Mouse (Mus musculus) forebrain, embryonic 16.5 days (tissue): ENCODE measurements at regions not wholly inside any gene's neighbourhood (a gene's known extent, or its start where the extent isn't known, plus 50 kb on each side); places are given as distances from the start of the nearest gene placed in this dataset.
A peak's percentile ranks its signal among the peaks of the same experiment; 100 is the strongest.

Experiments used
- ATAC-seq: fragments of 200-750 bp; cut with Nextera tagmentation; 2 replicates; pipeline ENCODE4 v1.8.0; 2017; ENCODE audit warnings: mild to moderate bottlenecking, moderate library complexity
- H3K27ac ChIP-seq: fragments of 300-500 bp; sonication (generic); 2 replicates; pipeline ENCODE4 v1.5.1; 2014; ENCODE audit warnings: low read length, control low read depth
- H3K27me3 ChIP-seq: fragments of 300-500 bp; sonication (generic); replicated peaks from 2 replicates; pipeline ENCODE4 v1.6.1; 2014; ENCODE audit warnings: low read length; ENCODE audit not compliant: control insufficient read depth, insufficient read depth
- H3K36me3 ChIP-seq: fragments of 300-500 bp; sonication (generic); 2 replicates; pipeline ENCODE4 v1.6.1; 2014; ENCODE audit not compliant: control insufficient read depth, insufficient read depth
- H3K4me1 ChIP-seq: fragments of 300-500 bp; sonication (generic); replicated peaks from 2 replicates; pipeline ENCODE4 v1.6.1; 2014; ENCODE audit warnings: low read length; ENCODE audit not compliant: control insufficient read depth, insufficient read depth
- H3K4me2 ChIP-seq: fragments of 300-500 bp; sonication (generic); 2 replicates; pipeline ENCODE4 v1.6.1; 2014; ENCODE audit warnings: mild to moderate bottlenecking, low read length, control low read depth
- H3K4me3 ChIP-seq: fragments of 300-500 bp; sonication (generic); replicated peaks from 2 replicates; pipeline ENCODE4 v1.5.1; 2014; ENCODE audit warnings: mild to moderate bottlenecking, low read length, control low read depth
- H3K9ac ChIP-seq: fragments of 300-500 bp; sonication (generic); replicated peaks from 2 replicates; pipeline ENCODE4 v1.6.1; 2014; ENCODE audit warnings: low read depth, low read length, control low read depth
- H3K9me3 ChIP-seq: fragments of 300-500 bp; sonication (generic); 2 replicates; pipeline ENCODE4 v1.6.1; 2016; ENCODE audit warnings: low read length; ENCODE audit not compliant: control insufficient read depth
- WGBS: fragments of 180-500 bp; shearing (Covaris S2); extraction: QIAGEN DNeasy Blood & Tissue Kit; methylation state at CpG from one replicate; pipeline ENCODE4 v1.1.7; 2014; 5-methylcytosine and 5-hydroxymethylcytosine counted together

DNA sequence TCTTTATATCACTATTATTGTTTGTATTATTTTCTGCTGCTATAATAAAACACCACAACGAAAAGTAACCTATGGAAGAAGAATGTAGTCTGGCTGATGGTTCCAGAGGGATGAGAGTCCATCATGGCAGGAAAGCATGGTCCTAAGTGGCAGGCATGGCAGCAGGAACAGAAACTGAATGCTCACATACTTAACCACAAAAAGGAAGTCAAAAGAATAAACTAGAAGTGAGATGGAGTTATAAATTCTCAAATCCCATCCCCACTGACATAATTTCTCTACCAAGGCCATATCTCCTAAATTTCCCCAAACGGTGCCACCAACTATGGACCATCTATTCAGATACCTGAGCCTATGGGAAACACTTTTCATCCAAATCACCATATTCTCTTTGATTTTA lies 408.7 kb upstream of the Cnksr2 start:
- no peaks in the 10 kb centered on the region for H3K36me3 ChIP-seq
- H3K9ac ChIP-seq = no peak overlapping the region
- H3K4me1 ChIP-seq = no peaks in the 10 kb centered on the region
- ATAC-seq = no peak
- 89% methylated on average over 2 of the region's 2 CpGs for WGBS
- no peak overlapping the region for H3K27ac ChIP-seq
- H3K4me3 ChIP-seq = no peak overlapping the region
- H3K4me2 ChIP-seq = no peak overlapping the region
- no peaks in the 10 kb centered on the region for H3K27me3 ChIP-seq
- H3K9me3 ChIP-seq = no peaks in the 10 kb centered on the region

DNA sequence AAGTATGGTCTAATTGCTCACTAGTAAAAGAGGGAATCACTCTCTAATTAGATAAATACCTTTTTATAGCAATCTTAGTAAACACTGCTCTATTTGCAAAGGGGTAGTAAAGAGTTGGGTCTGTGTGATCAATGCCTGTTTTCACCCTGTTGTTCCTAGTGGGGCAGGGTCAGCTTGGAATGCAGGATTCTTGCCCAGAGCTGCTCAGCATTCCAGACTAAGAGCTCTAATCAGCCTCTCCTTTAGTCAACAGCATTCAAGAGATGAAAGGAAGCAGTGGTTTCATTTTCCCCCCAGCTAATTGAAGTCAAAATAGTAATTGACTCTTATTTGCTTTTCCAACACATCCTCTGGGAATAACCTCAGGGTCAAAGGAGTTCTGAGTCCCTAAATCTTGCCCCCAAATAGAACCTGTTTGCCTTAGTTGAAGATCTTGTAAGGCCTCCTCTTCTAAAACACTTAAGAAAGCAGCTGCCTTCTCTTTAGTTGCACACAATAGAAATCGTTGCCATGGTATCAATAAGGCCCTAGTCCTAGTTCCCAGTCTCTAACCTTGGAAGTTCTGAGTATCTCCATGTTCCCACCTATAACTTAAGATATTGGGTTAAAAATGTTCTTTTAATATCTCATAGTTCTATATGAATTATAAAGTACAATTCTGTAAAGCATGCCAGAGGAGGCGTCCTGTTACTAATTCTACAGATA lies 380.6 kb upstream of the Cnksr2 start:
- ATAC-seq = 0 out of 2 replicates have a peak, but pooled peaks have one; percentile 36
- 50% methylated on average over 2 of the region's 2 CpGs for WGBS
- Histone ChIP-seq H3K36me3 (no peaks in the 10 kb centered on the region), H3K27ac (no peak overlapping the region), H3K4me2 (no peak overlapping the region), H3K9me3 (no peaks in the 10 kb centered on the region), H3K9ac (no peak overlapping the region), H3K4me3 (no peak overlapping the region), H3K4me1 (no peaks in the 10 kb centered on the region), H3K27me3 (no peaks in the 10 kb centered on the region)

DNA sequence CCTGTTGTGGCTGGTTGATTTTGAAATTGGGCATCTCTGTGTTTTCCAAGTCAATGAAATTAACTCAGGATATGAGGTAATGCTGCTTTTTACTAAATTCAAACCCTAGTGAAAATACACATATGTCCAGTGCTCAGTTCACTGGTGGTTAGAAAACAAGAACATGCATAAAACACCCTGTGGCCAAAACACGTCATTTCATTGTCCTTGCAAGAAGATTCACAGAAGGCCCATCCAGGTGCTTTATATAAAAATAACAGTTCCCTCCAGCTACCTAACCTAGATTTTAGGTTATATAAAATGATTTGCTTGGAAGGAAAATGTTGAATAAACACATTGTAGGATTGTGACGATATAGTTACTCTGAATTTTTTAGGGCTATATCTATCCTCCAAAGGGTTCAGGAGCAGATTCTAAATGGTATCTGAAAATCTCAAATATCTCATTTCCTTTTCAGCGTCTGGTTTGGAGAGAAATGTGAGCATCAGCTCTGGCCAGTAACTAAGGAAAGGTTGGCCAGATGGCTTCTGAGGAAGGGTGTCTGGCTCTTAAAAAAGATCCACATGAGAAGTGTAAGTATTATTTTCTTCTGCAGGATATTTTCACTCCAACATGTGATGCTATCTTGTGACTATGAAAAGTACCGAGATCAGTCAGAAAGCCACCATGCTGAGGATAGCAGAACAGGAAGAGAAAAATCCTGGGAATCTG lies 351.2 kb upstream of the Cnksr2 start:
- H3K4me3 ChIP-seq = no peak overlapping the region
- H3K27ac ChIP-seq = no peak overlapping the region
- H3K9ac ChIP-seq = no peak overlapping the region
- H3K27me3 ChIP-seq = no peaks in the 10 kb centered on the region
- H3K9me3 ChIP-seq = no peaks in the 10 kb centered on the region
- no peak for ATAC-seq
- 80% methylated on average over 4 of the region's 4 CpGs for WGBS
- H3K36me3 ChIP-seq = no peaks in the 10 kb centered on the region
- H3K4me2 ChIP-seq = no peak overlapping the region
- H3K4me1 ChIP-seq = no peaks in the 10 kb centered on the region

DNA sequence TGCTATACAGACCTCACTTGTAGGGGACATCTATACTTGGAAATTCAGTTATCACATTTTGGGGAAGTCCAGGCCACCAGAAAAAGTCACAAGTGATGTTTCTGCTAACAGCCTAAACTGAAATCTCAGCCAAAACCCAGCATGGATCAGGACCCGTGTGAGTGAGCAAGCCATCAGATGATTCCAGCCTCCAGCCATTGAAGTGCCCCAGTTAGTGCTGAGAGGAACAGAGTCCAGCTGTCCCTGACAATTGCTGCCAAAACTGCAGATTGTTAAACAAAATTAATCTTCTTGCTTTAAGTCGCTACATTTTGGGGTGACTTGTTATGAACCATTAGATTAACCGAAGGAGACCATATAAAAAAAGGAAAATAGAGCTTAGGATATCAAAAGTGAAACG lies 332.7 kb upstream of the Cnksr2 start:
- Histone ChIP-seq H3K4me1 (no peaks in the 10 kb centered on the region), H3K4me3 (no peak overlapping the region), H3K27ac (no peak overlapping the region), H3K27me3 (no peaks in the 10 kb centered on the region), H3K9ac (no peak overlapping the region), H3K36me3 (no peaks in the 10 kb centered on the region), H3K4me2 (no peak overlapping the region), H3K9me3 (no peaks in the 10 kb centered on the region)
- ATAC-seq = no peak
- 57% methylated on average over 4 of the region's 4 CpGs for WGBS

DNA sequence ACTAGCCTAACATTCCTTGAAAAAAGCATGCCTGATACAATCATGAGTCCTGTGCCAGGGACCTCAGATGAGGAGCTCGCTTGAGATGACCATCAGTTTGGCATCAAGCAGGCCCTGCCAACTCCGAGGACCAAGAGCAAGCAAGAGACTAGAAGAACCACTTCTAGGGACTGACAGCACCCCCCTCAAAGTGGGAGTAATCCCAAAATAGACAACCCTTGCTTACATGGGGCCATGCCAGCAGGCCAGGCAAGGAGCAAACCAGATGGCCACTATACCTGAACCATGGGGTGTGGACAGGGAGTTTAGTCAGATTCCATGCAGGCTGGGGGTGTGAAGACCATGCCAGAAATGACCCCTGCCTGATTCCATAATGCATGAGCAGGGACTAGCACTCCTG lies 330.1 kb upstream of the Cnksr2 start:
- Histone ChIP-seq H3K4me3 (no peak overlapping the region), H3K27ac (no peak overlapping the region), H3K27me3 (no peaks in the 10 kb centered on the region), H3K36me3 (no peaks in the 10 kb centered on the region), H3K4me2 (no peak overlapping the region), H3K9me3 (no peaks in the 10 kb centered on the region), H3K4me1 (no peaks in the 10 kb centered on the region), H3K9ac (no peak overlapping the region)
- no peak for ATAC-seq
- WGBS = 87% methylated on average over 2 of the region's 2 CpGs
